Mouse (Mus musculus) G1E (cell line): ENCODE measurements around the gene Nr2f2. TPM values are rescaled to one million over a fixed set of nuclear protein-coding genes. Genes with fewer than 3 reads are reported as not detected.

Experiments
- ATAC-seq: 2 replicates; pipeline ENCODE4 v1.8.0; 2016; ENCODE audit warnings: mild to moderate bottlenecking; ENCODE audit not compliant: insufficient number of reproducible peaks, poor library complexity, low FRiP score, severe bottlenecking; ENCODE audit errors: extremely low read depth
- DNase-seq: peaks from one replicate; pipeline ENCODE4 v3.0.0; 2012; ENCODE audit warnings: low spot score
- H3K27me3 ChIP-seq: 2 replicates; pipeline ENCODE4 v1.6.1; 2012; ENCODE audit warnings: mild to moderate bottlenecking, low read length, inconsistent platforms; ENCODE audit not compliant: insufficient read depth
- H3K36me3 ChIP-seq: replicated peaks from 2 replicates; pipeline ENCODE3; 2012; ENCODE audit warnings: mild to moderate bottlenecking, inconsistent platforms
- H3K4me1 ChIP-seq: 2 replicates; pipeline ENCODE4 v1.6.1; 2012; ENCODE audit warnings: low read depth, low read length, inconsistent platforms, mixed read lengths; ENCODE audit not compliant: insufficient read depth
- H3K4me3 ChIP-seq: 2 replicates; pipeline ENCODE4 v1.5.1; 2012; ENCODE audit warnings: low read depth, mild to moderate bottlenecking, inconsistent platforms, low read length, moderate library complexity, mixed read lengths
- H3K9me3 ChIP-seq: replicated peaks from 2 replicates; pipeline ENCODE4 v1.6.1; 2012; ENCODE audit warnings: inconsistent platforms
- CTCF ChIP-seq: IDR thresholded peaks from 2 replicates; pipeline ENCODE4 v1.5.1; 2012; ENCODE audit warnings: low read depth, low read length, inconsistent platforms, mixed read lengths
- GATA1 ChIP-seq: IDR thresholded peaks from 2 replicates; pipeline ENCODE4 v1.6.1; 2012; ENCODE audit warnings: borderline replicate concordance, low read length, inconsistent platforms, mixed read lengths
- GATA2 ChIP-seq: IDR thresholded peaks from 2 replicates; pipeline ENCODE4 v1.6.1; 2012; ENCODE audit warnings: low read depth, low read length, inconsistent platforms, borderline replicate concordance
- POLR2AphosphoS5 ChIP-seq: IDR thresholded peaks from 2 replicates; pipeline ENCODE4 v1.6.1; 2012; ENCODE audit warnings: low read depth, low read length, inconsistent platforms; ENCODE audit not compliant: insufficient replicate concordance
- TAL1 ChIP-seq: conservative IDR thresholded peaks from 2 replicates; pipeline ENCODE4 v1.6.1; 2012; ENCODE audit warnings: low read depth, low read length, inconsistent platforms, mixed read lengths
- polyA plus RNA-seq: library from polyadenylated mRNA; stranded (reverse); fragments of >175 nt; gene quantifications from 2 replicates; pipeline ENCODE4 v1.2.3, GENCODE M21; 2012
- total RNA-seq, 2 experiments: library from RNA; stranded (forward) in 1 of 2; stranded (reverse) in 1 of 2; fragments of 200-1000 nt in 1 of 2; fragments of >200 nt in 1 of 2; fragmentation: Nextera tagmentation in 1 of 2; gene quantifications; 2 replicates each; pipeline ENCODE4 v1.2.3; 2014 to 2017

Gene Nr2f2
- total and polyA plus RNA-seq, 3 experiments: 0.33 TPM; not detected in 2

DNA sequence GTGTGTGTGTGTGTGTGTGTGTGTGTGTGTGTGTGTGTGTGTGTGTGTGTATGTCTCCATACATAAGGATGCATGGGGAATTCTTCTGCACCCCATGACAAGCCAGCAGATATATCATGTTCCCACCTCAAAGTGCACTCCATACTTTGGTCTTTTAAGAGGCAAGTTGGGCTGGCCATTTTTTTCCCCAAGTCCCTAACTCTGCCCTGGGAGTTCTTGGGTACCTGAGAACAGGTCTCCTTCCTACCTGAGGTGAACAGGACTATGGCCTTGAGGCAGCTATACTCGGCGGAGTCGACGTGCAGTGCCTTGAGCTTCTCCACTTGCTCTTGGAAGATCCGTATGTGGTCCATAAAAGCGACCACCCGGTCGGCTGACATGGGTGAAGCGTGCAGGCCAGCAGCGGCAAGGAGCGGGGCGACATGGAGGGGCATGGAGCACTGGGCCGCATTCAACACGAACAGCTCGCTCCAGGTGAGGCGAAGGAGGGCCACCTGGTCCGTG, 9.0 kb downstream of the Nr2f2 start:
- no peaks in the 10 kb centered on the region for H3K27me3 ChIP-seq
- peaks cover 57% of the 10 kb centered on the region for H3K9me3 ChIP-seq
- ATAC-seq (no peak), DNase-seq (no peak)
- no peaks in the 10 kb centered on the region for H3K4me1 ChIP-seq
- TF ChIP-seq GATA1 (no peak), TAL1 (no peak), GATA2 (no peak), POLR2AphosphoS5 (no peak), CTCF (no peak)
- no peaks in the 10 kb centered on the region for H3K36me3 ChIP-seq
- H3K4me3 ChIP-seq: no peak overlapping the region; the same call in 1 of the 2 replicates

DNA sequence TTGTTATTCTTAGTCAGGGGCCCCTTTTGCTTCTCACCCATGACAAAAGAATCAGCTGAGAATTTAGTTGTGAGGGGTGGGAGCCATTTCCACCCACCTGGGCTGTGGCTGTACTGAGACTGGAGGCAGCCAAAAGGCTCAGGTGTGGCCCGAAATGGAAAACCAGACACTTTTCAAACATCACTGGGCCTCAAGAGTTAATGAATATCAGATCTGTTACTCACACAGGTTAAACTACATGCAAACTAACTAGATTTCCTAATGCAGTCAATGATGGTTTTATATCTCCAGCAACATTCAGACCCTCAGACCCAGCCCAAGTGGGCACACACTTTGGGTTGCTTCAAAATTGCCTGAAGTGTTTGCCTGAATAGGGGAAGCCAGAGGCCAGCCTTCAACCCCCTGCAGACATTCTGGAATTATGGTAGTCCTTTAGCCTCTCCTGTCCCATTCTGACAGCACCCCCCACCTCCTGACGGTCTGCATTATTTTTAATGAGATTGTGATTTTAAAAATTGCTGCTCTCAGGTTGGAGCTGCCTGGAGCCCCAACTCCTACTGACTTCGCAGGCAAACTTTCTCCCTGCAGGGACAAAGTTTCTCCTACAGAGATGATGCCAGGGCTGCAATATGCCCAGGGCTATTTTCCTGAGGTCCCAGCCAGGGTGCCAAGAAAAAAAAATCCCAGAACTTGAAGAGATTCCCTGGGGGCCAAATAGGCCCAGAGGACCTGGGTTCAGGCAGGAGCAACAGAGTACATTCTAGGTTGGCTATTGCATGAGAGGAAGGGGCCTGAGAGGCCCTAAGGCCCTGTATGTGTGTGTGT, 9.6 kb downstream of the Nr2f2 start:
- DNase-seq (no peak), ATAC-seq (no peak)
- Histone ChIP-seq H3K27me3 (no peaks in the 10 kb centered on the region), H3K4me3 (no peak overlapping the region), H3K36me3 (no peaks in the 10 kb centered on the region), H3K4me1 (no peaks in the 10 kb centered on the region), H3K9me3 (peaks cover 52% of the 10 kb centered on the region)
- TF ChIP-seq CTCF: no peak
- TF ChIP-seq TAL1: no peak
- no peak for TF ChIP-seq POLR2AphosphoS5
- TF ChIP-seq GATA2: no peak
- no peak for TF ChIP-seq GATA1

DNA sequence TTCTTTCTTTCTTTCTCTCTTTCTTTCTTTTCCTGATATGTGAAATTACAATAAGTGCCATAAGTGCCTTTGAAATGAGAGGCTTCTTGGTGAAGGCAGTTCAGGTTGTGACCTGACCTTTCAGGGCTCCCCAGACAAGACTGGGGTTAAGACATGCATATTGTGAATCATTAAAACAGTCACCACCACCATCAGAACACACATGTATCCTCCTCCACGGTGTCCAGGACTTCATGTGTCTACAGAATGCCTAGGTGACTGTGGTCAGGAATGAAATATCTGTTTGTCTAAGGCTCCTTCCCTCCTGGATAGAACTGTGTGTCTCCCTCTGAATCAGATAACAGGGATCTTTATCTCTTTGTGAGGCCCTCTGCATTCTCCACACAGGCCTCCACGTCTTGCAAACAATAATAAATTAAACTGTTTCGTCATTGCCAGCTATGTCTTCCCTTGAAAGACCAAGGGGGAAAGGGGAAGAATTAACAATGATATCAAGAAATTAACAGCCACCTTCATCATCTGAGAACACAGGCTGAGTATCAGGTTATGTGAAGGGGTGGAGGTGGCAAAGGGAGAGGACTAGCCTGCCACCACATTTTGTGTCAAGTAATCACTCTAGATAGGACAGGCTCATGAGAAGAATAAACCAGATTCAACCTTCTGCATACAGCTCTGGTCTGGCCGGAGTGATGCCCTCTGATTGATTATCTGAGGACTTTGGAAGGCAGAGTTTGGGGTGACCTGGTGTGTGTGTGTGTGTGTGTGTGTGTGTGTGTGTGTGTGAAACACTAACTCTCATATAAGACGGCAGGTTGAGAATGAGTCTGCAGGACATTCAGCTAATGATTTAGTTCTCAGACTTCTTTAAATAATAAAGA, 10.6 kb downstream of the Nr2f2 start:
- DNase-seq (no peak), ATAC-seq (no peak)
- no peak overlapping the region for H3K4me3 ChIP-seq
- H3K27me3 ChIP-seq: no peaks in the 10 kb centered on the region
- TF ChIP-seq GATA1: no peak
- TF ChIP-seq GATA2: no peak
- no peak for TF ChIP-seq POLR2AphosphoS5
- TF ChIP-seq TAL1: no peak
- no peak for TF ChIP-seq CTCF
- no peaks in the 10 kb centered on the region for H3K36me3 ChIP-seq
- no peaks in the 10 kb centered on the region for H3K4me1 ChIP-seq
- peaks cover 45% of the 10 kb centered on the region for H3K9me3 ChIP-seq

DNA sequence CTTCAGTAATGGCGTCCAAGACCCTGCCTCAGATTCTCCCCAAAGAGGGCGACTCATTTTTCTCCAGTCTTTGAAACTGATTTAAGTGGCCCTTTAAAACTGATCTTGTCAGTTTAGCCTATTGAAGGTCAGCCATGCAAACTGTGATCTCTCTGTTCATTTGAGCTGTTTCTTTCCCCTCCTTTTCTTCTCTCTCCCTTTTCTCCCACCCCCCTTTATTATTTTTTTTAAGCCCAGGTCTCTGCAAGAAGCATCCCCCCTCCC, 11.2 kb downstream of the Nr2f2 start:
- Histone ChIP-seq H3K27me3 (no peaks in the 10 kb centered on the region), H3K4me3 (no peak overlapping the region), H3K4me1 (no peaks in the 10 kb centered on the region), H3K9me3 (peaks cover 41% of the 10 kb centered on the region), H3K36me3 (no peaks in the 10 kb centered on the region)
- DNase-seq (no peak), ATAC-seq (no peak)
- no peak for TF ChIP-seq TAL1
- no peak for TF ChIP-seq GATA2
- TF ChIP-seq CTCF: no peak
- no peak for TF ChIP-seq GATA1
- TF ChIP-seq POLR2AphosphoS5: no peak

DNA sequence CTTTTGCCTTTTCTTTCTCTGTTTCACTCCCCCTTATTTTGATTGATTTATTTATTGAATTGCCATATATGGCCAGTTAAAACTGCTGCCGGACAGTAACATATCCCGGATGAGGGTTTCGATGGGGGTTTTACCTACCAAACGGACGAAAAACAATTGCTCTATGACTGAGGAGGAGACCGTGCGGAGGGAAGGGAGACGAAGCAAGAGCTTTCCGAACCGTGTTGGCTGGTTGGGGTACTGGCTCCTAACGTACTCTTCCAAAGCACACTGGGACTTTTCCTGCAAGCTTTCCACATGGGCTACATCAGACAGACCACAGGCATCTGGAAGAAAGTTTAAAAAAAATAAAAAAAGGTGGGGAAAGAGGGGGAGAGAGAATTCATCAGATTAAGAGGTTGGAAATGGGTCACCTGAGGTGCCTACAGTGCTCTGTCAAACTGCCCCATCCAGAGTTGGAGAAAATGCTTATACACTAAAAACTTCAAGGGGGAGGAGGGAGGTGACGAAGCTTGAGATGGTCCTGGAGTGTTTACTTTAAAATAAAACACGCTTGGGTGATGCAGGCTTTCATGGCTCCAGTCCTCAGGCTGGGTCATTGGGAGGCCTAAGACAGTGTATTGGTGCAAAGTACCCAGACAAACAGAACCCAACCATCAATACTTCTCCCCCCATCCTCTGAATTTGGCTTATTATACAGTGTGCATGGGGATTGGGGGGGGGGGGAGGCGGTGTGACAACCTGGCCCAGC, 11.8 kb downstream of the Nr2f2 start:
- Histone ChIP-seq H3K4me1 (no peaks in the 10 kb centered on the region), H3K4me3 (no peak overlapping the region), H3K36me3 (no peaks in the 10 kb centered on the region), H3K27me3 (no peaks in the 10 kb centered on the region), H3K9me3 (peaks cover 41% of the 10 kb centered on the region)
- DNase-seq (no peak), ATAC-seq (no peak)
- TF ChIP-seq GATA2: no peak
- TF ChIP-seq POLR2AphosphoS5: no peak
- TF ChIP-seq CTCF: no peak
- TF ChIP-seq TAL1: no peak
- TF ChIP-seq GATA1: no peak

DNA sequence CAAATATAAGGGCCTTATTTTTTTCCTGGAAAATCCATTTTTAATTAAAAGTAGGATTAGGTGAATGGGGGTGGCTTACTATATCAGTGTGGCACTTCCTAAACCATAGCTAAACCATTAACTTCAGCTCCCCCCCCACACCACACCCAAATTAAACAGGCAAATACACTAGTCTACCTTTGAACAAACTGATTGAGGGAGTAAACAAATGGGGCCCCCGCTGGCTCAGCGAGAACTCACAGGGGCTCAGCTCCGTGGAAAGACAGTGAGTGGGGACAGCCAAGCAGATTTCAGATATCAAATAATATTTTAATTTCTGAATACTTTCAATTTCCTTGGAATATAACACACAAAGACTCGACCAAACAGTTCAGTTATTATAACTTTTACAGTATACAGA, 13.4 kb downstream of the Nr2f2 start:
- DNase-seq: no peak
- Histone ChIP-seq H3K36me3 (no peaks in the 10 kb centered on the region), H3K27me3 (no peaks in the 10 kb centered on the region), H3K9me3 (peaks cover 36% of the 10 kb centered on the region), H3K4me1 (no peaks in the 10 kb centered on the region), H3K4me3 (no peak overlapping the region)
- no peak for TF ChIP-seq TAL1
- TF ChIP-seq CTCF: no peak
- TF ChIP-seq GATA1: no peak
- no peak for TF ChIP-seq GATA2
- no peak for TF ChIP-seq POLR2AphosphoS5
- ATAC-seq: no peak
